Mouse (Mus musculus): ENCODE data around the gene Pacsin2.
"Not testable (repeated sequence)": the region's sequence is repeated elsewhere in the genome, so short reads cannot be mapped to it uniquely, and the experiment has no call there.

Pacsin2 gene

GRCm38 (mm10) chr15:83375136-83375535 lies 89.3 kb downstream of the Pacsin2 start:
- DNase-seq (ENCODE audit: extremely low read depth, low read depth), result peak; percentile 91

- no peak for DNase-seq (ENCODE audit: extremely low read depth, low read depth)
Measured at GRCm38 (mm10) chr15:83374076-83374475, 90.3 kb downstream of the Pacsin2 start.

- not testable (repeated sequence) for DNase-seq (ENCODE audit: extremely low read depth, low read depth)
Measured at GRCm38 (mm10) chr15:83368702-83369101, 95.7 kb downstream of the Pacsin2 start.

- no peak for DNase-seq (ENCODE audit: extremely low read depth, low read depth)
Measured at GRCm38 (mm10) chr15:83368261-83368660, 96.1 kb downstream of the Pacsin2 start.

GRCm38 (mm10) chr15:83366933-83367552 lies 97.4 kb downstream of the Pacsin2 start:
- no peak for DNase-seq (ENCODE audit: extremely low read depth, low read depth)

GRCm38 (mm10) chr15:83365697-83366096 lies 98.7 kb downstream of the Pacsin2 start:
- no peak for DNase-seq (ENCODE audit: extremely low read depth, low read depth)

GRCm38 (mm10) chr15:83364194-83364593 lies 100.2 kb downstream of the Pacsin2 start:
- no peak for DNase-seq (ENCODE audit: extremely low read depth, low read depth)

- DNase-seq (ENCODE audit: extremely low read depth, low read depth), result not testable (repeated sequence)
Measured at GRCm38 (mm10) chr15:83362813-83363212, 101.6 kb downstream of the Pacsin2 start.

GRCm38 (mm10) chr15:83360899-83361298 lies 103.5 kb downstream of the Pacsin2 start:
- DNase-seq (ENCODE audit: extremely low read depth, low read depth), result not testable (repeated sequence)

GRCm38 (mm10) chr15:83360140-83360539 lies 104.3 kb downstream of the Pacsin2 start:
- no peak for DNase-seq (ENCODE audit: extremely low read depth, low read depth)

- DNase-seq (ENCODE audit: extremely low read depth, low read depth), result no peak
Measured at GRCm38 (mm10) chr15:83358476-83358875, 105.9 kb downstream of the Pacsin2 start.

- DNase-seq (ENCODE audit: extremely low read depth, low read depth), result no peak
Measured at GRCm38 (mm10) chr15:83351546-83351945, 112.9 kb downstream of the Pacsin2 start.

GRCm38 (mm10) chr15:83350859-83351258 lies 113.5 kb downstream of the Pacsin2 start:
- no peak for DNase-seq (ENCODE audit: extremely low read depth, low read depth)

- DNase-seq (ENCODE audit: extremely low read depth, low read depth), result peak; percentile 75
Measured at GRCm38 (mm10) chr15:83349954-83350711, 114.3 kb downstream of the Pacsin2 start, which contains the start of gene Arfgap3. TSS of gene Arfgap3 (minus strand) at chr15:83350247.

GRCm38 (mm10) chr15:83349225-83349953 lies 115.0 kb downstream of the Pacsin2 start:
- DNase-seq (ENCODE audit: extremely low read depth, low read depth), result no peak

- no peak for DNase-seq (ENCODE audit: extremely low read depth, low read depth)
Measured at GRCm38 (mm10) chr15:83348747-83349146, 115.7 kb downstream of the Pacsin2 start.

GRCm38 (mm10) chr15:83345898-83346529 lies 118.4 kb downstream of the Pacsin2 start:
- DNase-seq (ENCODE audit: extremely low read depth, low read depth), result no peak

- no peak for DNase-seq (ENCODE audit: extremely low read depth, low read depth)
Measured at GRCm38 (mm10) chr15:83344956-83345355, 119.5 kb downstream of the Pacsin2 start.

- no peak for DNase-seq (ENCODE audit: extremely low read depth, low read depth)
Measured at GRCm38 (mm10) chr15:83344157-83344556, 120.2 kb downstream of the Pacsin2 start.

GRCm38 (mm10) chr15:83338908-83339307 lies 125.5 kb downstream of the Pacsin2 start:
- no peak for DNase-seq (ENCODE audit: extremely low read depth, low read depth)
